Mouse (Mus musculus) T-cell, adult 2 months (primary cell): ENCODE measurements around the gene Afmid.
"Not testable (repeated sequence)": the region's sequence is repeated elsewhere in the genome, so short reads cannot be mapped to it uniquely, and the experiment has no call there.

Source experiments
- DNase-seq: peaks from one replicate; pipeline ENCODE4 v3.0.0; 2022; ENCODE audit warnings: low spot score

Afmid gene

GRCm38 (mm10) chr11:117794035-117794551 lies 31.6 kb upstream of the Afmid start:
- DNase-seq = peak; percentile 57

DNA sequence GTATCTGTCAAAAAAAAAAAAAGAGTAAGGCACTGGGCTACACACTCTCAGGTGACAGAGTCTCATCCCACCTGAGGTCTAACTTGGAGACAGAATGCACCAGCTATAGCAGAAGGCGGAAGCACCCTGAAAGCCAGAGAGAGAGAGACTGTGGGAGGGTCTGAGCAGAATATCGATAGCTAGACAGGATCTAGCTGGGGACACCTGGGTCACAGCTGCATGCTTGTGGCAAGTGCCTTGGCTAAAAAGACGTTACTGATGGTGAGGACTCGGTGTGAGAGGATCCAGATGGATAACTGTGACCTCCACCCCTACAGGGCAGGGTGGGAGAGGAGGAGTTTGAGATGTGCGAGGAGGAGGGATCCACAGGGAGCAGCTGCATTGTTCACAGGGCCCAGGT lies 28.8 kb upstream of the Afmid start:
- no peak for DNase-seq

GRCm38 (mm10) chr11:117797511-117798159 lies 28.1 kb upstream of the Afmid start, which contains the start of gene 6030468B19Rik:
Gene 6030468B19Rik, plus strand, starts transcription at chr11:117797660.
- no peak for DNase-seq

- no peak for DNase-seq
These were observed 27.6 kb upstream of the Afmid start for GRCm38 (mm10) chr11:117798160-117798541.

DNA sequence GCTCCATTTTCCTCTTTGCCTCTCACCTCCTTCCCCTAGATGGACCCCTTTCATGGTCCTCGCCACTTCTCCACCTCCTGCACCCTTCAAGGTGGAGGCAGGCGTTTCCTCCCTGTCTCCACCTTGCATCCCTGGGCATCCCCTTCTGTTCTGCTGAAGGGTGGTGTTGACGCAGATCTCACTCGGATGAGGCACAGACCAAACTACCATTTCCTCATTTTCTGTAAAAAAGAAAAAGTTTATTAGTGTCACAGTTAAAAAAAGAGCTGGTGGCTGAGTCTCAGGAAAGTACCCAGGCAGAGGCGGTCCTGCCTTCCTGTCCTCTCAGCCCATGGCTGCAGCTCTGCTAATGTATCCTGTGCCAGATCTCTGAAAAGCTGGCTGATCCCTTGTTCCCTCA lies 26.6 kb upstream of the Afmid start:
- no peak for DNase-seq

DNA sequence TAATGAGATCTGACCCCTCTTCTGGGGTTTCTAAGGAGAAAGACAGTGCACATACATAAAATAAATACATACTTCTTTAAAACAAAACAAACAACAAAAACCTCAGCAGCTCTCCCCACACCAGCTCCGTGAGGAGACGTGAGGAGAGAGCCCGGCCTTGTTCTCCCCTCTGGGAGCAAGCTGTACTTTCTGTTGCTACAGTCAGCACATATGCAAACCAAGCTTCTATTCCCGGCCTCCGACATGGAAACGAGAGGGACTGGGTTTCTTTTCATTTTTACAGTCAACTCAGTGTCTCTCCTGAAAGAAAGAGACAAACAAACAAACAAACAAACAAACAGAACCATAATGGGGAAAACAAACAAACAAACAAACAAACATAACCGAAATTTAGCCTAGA lies 25.7 kb upstream of the Afmid start:
- no peak for DNase-seq

DNA sequence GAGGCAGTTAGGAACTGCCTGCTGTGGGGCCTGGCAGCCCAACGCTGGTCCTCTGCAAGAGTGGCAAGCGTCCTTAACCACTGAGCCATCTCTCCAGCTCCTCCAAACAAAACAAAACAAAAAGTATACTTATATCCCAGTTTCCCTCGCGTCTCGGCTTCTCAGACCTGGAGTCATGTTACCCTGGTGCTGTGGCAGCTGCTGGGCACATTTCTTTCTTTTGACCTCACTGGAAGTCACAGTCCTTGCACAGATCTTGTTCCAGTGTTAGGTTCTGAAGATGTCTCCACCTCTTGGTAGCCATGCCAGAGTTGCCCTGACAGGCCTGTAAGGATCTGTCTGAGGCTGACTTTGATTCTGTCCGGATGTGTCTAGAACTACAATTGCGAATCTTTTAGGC lies 24.1 kb upstream of the Afmid start:
- no peak for DNase-seq

- no peak for DNase-seq
These were observed 22.5 kb upstream of the Afmid start for GRCm38 (mm10) chr11:117803166-117803688.

DNA sequence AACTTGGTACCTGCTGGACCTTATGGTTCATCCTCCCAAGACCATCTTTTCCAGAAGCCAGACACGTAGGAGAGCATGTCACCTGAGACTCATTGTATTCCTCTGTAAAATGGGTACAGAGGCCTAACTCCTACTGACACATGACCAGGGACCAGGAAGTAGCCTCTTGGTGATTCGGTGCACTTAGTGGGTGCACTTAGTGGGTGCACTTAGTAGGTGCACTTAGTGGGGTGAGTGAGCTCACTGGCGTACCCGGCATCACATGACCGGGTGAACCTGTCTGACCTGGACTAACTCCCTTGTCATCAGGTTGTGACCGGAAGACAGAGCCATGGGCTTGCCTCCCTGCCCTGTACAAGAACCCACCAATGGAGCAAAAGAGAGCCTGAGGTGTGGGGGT lies 18.9 kb upstream of the Afmid start:
- DNase-seq = no peak

DNA sequence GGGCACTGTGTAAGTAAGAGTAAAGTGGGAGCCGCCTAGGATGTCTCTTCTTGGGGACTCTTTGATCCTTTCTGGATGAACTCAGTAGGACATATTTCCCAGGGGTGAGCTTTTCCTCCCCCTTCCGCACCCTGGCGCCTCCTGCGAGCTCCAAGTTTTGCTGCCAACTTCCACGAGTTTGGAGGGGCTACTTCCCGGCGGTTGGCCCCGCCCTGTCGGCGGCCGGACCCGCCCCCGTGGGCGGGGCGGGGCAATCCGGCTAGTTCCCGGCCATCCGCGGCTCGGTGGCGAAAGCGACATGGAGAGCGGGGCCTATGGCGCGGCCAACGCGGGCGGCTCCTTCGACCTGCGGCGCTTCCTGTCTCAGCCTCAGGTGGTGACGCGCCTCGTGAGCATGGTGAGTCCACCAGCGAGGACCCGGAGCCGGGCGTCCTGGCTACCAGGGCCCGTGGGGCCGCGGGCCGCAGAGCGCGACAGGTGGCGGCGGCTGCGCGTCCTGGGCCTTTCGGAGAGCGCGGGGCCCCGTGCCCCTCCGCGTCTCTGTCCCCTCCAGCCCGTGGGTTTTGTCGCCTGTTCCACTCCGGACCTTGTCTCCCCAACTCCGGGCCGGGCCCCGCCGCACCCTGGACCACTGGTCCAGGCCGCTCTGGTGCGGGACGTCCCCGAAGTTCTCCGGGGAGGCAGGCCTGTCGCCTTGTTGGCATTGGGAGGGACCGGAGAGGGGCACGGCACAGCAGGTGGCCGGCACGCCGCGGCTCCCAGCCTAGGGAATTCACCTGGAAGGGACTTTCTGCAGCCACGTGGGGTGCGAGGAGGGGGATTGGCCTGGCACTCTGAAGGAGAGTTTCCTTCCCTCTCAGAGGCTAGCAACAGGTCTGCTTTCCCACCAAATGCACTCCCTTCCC lies 16.1 kb upstream of the Afmid start, which contains the start of the genes Gm20708 and Syngr2:
TSS of gene Gm20708 (plus strand) at position 262 of the 905 bp plus-strand sequence.
TSS of gene Syngr2 (plus strand) at position 262 of the 905 bp plus-strand sequence.
- peak; percentile 56 for DNase-seq

- DNase-seq = peak; percentile 75
These were observed 15.2 kb upstream of the Afmid start for GRCm38 (mm10) chr11:117810401-117811046.

GRCm38 (mm10) chr11:117813867-117814266 lies 11.9 kb upstream of the Afmid start:
- no peak for DNase-seq

DNA sequence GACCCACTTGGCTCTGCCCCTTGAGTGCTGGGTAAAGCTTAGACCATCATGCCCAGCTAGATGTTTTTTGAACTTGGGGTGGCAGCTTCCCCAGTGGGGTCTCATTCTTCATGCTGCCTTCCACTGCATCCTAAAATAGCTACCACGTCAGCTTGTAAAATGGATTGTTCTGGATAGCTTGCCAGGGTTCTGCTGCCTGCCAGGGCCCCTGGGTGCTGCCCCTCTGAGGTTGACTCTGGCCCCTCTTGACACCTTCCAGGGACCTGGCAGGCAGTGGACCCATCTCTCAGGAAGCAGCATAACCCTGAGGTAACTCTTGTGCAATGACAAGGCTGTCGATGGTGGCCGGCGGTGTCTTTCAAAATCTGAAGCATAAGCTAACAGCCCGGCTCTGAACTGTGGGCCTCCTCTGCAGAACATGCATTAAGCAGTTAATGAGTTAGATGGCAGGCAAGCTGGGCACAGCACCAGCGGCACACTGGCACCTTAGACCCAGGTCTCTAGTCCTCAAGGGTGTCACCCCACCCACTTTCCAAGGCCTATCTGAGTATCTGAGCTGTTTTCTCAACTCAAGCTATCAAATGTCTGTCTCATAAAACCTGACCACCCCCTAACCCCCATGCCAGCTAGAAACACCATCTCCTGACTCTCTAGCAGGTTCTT lies 10.9 kb upstream of the Afmid start:
- no peak for DNase-seq

DNA sequence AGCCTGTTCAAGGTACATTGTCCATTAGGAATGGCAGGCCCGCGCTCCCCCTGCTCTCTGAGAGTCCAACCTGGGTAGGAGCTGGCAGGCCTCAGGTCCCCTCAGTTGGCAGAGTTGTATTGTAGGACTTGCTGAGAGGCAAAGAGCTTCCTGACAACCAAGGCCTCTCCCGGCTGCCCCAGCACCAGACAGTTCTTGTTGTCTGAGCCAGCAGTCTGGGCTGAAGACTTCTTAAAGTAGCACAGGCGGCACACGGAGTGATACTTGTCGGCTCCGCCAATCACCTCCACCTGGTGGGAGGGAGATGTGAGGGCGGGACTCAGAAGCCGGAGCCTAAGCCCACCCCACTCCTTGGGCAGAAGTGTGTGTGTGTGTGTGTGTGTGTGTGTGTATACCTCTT lies 9.9 kb upstream of the Afmid start:
- not testable (repeated sequence) for DNase-seq

DNA sequence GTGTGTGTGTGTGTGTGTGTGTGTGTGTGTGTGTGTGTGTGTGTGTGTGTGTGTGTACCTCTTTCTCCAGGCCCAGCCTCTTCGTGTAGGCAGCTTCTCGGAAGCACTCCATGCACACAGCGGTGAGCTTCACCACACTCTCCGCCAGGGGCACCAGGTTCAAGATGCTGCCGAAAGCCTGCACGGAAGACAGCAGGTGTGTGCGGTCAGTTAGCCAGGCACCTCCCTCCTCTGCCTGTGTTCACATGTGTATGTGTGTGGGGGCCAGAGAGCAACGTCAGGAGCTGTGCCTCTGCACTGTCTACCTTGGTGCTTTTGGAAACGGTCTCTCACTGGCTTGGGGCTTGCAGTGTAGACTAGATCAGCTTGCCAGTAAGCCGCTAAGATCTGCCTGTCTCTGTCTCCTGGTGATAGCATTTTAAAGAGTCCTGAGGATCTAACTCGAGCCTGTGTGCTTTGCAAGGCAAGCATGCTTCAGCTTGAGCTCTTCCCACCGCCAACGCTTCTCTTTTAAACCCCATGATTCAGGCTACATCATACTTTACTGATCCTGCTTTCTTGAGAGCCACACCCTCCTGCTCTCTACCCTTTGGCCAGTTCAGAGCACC lies 9.2 kb upstream of the Afmid start:
- no peak for DNase-seq

DNA sequence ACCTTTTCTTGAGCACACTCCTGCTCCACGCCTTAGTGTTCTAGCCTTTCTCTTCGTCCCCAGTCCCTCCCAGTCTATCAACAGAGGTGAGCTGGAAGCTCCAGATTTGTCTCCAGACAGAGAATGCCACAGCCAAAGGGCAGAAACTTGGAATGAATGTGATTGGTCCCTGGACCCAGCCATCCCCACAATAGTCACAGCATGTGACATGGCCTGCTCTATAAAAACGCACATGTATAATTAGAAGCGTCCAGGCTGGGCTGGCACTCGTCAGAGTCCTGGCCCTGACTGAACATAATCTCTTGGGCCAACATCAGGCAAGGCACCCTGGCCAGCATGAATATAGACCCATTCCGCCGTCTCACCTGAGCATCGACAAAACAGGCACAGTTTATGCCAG lies 6.6 kb upstream of the Afmid start:
- no peak for DNase-seq

DNA sequence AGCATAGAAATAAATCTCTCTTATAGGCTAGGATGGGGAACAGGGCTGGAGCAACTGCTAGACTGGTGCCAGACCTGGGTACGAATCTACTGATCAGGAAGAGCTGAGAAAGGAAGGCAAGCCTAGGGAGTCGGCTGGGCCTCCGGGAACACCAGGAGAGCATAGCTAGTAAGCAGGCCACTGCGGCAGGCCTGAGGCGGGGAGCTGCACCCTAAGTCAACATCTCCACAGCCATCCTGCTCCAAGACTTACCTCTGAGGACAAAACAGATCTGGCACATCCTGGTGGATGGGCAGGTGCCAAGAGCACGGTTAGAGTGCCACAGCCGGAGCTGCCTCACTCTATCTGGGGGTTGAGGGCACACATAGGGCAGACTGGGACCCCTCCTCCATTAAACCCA lies 5.6 kb upstream of the Afmid start:
- no peak for DNase-seq

GRCm38 (mm10) chr11:117821868-117822267 lies 3.9 kb upstream of the Afmid start:
- DNase-seq = no peak

- no peak for DNase-seq
These were observed 2.9 kb upstream of the Afmid start for GRCm38 (mm10) chr11:117822728-117823241.

DNA sequence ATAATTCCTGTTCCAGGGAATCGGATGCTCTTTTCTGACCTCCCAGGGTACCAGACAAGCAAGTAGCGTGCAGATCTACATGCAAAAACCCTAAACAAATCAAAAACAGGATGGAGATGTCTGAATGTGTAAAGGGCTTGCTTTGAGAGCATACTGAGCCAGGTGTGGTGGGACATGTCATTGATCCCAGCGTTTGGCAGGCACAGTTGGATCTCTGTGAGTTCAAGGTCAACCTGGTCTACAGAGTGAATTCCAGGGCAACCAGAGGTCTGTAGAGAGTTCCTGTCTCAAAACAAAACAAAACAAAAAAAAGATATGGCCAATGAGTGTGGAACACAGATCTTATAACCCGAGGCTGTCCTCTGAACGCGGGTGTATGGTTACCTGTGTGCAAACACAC lies 2.3 kb upstream of the Afmid start:
- DNase-seq = no peak
